Mouse (Mus musculus) MEL (cell line): ENCODE data around the gene Olfr464.

ENCODE experiments used
- CTCF ChIP-seq, 3 experiments: IDR thresholded peaks in 2 of 3; conservative IDR thresholded peaks in 1 of 3; 2 replicates each; pipeline ENCODE4 v1.5.1; 2011 to 2012; ENCODE audit warnings: low read length in 3 of 3, low read depth in 2 of 3, mild to moderate bottlenecking in 2 of 3, improper control_type of control experiment in 1 of 3, inconsistent platforms in 1 of 3, mixed read lengths in 1 of 3, moderate library complexity in 1 of 3; ENCODE audit not compliant: control insufficient read depth in 1 of 3, insufficient read depth in 1 of 3, poor library complexity in 1 of 3, severe bottlenecking in 1 of 3
- EP300 ChIP-seq, 2 experiments: IDR thresholded peaks; 2 replicates each; pipeline ENCODE4 v1.6.1; 2011; ENCODE audit warnings: improper control_type of control experiment in 2 of 2, low read length in 2 of 2, low read depth in 1 of 2, mild to moderate bottlenecking in 1 of 2
- MAFK ChIP-seq: IDR thresholded peaks from 2 replicates; pipeline ENCODE4 v1.6.1; 2011; ENCODE audit warnings: low read depth, mild to moderate bottlenecking, low read length, improper control_type of control experiment, borderline replicate concordance
- MAZ ChIP-seq: IDR thresholded peaks from 2 replicates; pipeline ENCODE4 v1.6.1; 2012; ENCODE audit warnings: low read depth, mild to moderate bottlenecking, inconsistent platforms, low read length, improper control_type of control experiment
- MEF2A ChIP-seq: IDR thresholded peaks from 2 replicates; pipeline ENCODE4 v1.6.1; 2014; ENCODE audit warnings: low read depth, mild to moderate bottlenecking, inconsistent platforms, low read length, improper control_type of control experiment; ENCODE audit not compliant: poor library complexity, insufficient replicate concordance, severe bottlenecking; ENCODE audit errors: extremely low read depth
- POLR2A ChIP-seq, 2 experiments: IDR thresholded peaks; 2 replicates each; pipeline ENCODE4 v1.6.1; 2011 to 2012; ENCODE audit warnings: low read length in 2 of 2, mild to moderate bottlenecking in 2 of 2, control low read depth in 1 of 2, improper control_type of control experiment in 1 of 2, low read depth in 1 of 2, moderate library complexity in 1 of 2; ENCODE audit not compliant: control insufficient read depth in 1 of 2, insufficient read depth in 1 of 2, poor library complexity in 1 of 2
- TAL1 ChIP-seq: IDR thresholded peaks from 2 replicates; pipeline ENCODE4 v1.6.1; 2012; ENCODE audit warnings: mild to moderate bottlenecking, inconsistent platforms, low read length, moderate library complexity, mixed read lengths
- USF1 ChIP-seq: IDR thresholded peaks from 2 replicates; pipeline ENCODE4 v1.6.1; 2014; ENCODE audit warnings: low read depth, mild to moderate bottlenecking, inconsistent platforms, low read length, improper control_type of control experiment, moderate library complexity
- ZC3H11A ChIP-seq: IDR thresholded peaks from 2 replicates; pipeline ENCODE4 v1.6.1; 2012; ENCODE audit warnings: low read depth, mild to moderate bottlenecking, inconsistent platforms, low read length, improper control_type of control experiment

- TF ChIP-seq CTCF (IDR thresholded peaks at IDR 0.05 in 2 of 3, conservative IDR thresholded peaks at IDR 0.05 in 1 of 3; ENCODE audit: control insufficient read depth in 1 of 3, insufficient read depth in 1 of 3, low read depth in 2 of 3, low read length in 3 of 3, poor library complexity in 1 of 3, severe bottlenecking in 1 of 3) (no peak), USF1 (no peak), MAZ (no peak), MAFK (no peak), EP300 (IDR thresholded peaks at IDR 0.05; ENCODE audit: low read depth in 1 of 2, low read length in 2 of 2) (no peak), POLR2A (IDR thresholded peaks at IDR 0.05; ENCODE audit: control insufficient read depth in 1 of 2, insufficient read depth in 1 of 2, low read depth in 1 of 2, low read length in 2 of 2, poor library complexity in 1 of 2) (no peak), TAL1 (no peak), MEF2A (no peak), ZC3H11A (no peak)
Measured at GRCm38 (mm10) chr11:87920301-87920700, 466 bp downstream of the Olfr464 start.
